Mouse (Mus musculus) kidney, embryonic 16.5 days (tissue): ENCODE measurements around the gene Sox12. TPM values are rescaled to one million over a fixed set of nuclear protein-coding genes. Genes with fewer than 3 reads are reported as not detected.
"Not testable (repeated sequence)": the region's sequence is repeated elsewhere in the genome, so short reads cannot be mapped to it uniquely, and the experiment has no call there.

ENCODE experiments used
- ATAC-seq: fragments of 200-750 bp; cut with Nextera tagmentation; 2 replicates; pipeline ENCODE4 v1.8.0; 2017; ENCODE audit warnings: moderate TSS enrichment; ENCODE audit not compliant: low FRiP score, low TSS enrichment
- H3K27ac ChIP-seq: fragments of 300-500 bp; sonication (generic); 2 replicates; pipeline ENCODE4 v1.5.1; 2014; ENCODE audit warnings: low read length
- H3K27me3 ChIP-seq: fragments of 300-500 bp; sonication (generic); 2 replicates; pipeline ENCODE4 v1.6.1; 2014; ENCODE audit warnings: low read length, control low read depth, mixed read lengths; ENCODE audit not compliant: insufficient read depth
- H3K36me3 ChIP-seq: fragments of 300-500 bp; sonication (generic); 2 replicates; pipeline ENCODE4 v1.6.1; 2014; ENCODE audit warnings: low read length, control low read depth, mixed read lengths; ENCODE audit not compliant: insufficient read depth
- H3K4me1 ChIP-seq: fragments of 300-500 bp; sonication (generic); 2 replicates; pipeline ENCODE4 v1.6.1; 2014; ENCODE audit warnings: low read length, control low read depth, mixed read lengths; ENCODE audit not compliant: insufficient read depth
- H3K4me2 ChIP-seq: fragments of 300-500 bp; sonication (generic); replicated peaks from 2 replicates; pipeline ENCODE4 v1.6.1; 2014; ENCODE audit warnings: low read depth, low read length
- H3K4me3 ChIP-seq: fragments of 300-500 bp; sonication (generic); 2 replicates; pipeline ENCODE4 v1.5.1; 2014; ENCODE audit warnings: mild to moderate bottlenecking, low read length
- H3K9ac ChIP-seq: fragments of 300-500 bp; sonication (generic); replicated peaks from 2 replicates; pipeline ENCODE4 v1.6.1; 2014; ENCODE audit warnings: low read length
- H3K9me3 ChIP-seq: fragments of 300-500 bp; sonication (generic); 2 replicates; pipeline ENCODE4 v1.6.1; 2016; ENCODE audit warnings: low read length, control low read depth
- WGBS: fragments of 180-500 bp; shearing (Covaris S2); extraction: QIAGEN DNeasy Blood & Tissue Kit; methylation state at CpG from one replicate; pipeline ENCODE4 v1.1.7; 2014; 5-methylcytosine and 5-hydroxymethylcytosine counted together
- polyA plus RNA-seq: library from polyadenylated mRNA; unstranded; fragments of >200 nt; fragmentation: Nextera tagmentation; extraction: Ambion mirVana; gene quantifications from 2 replicates; pipeline ENCODE4 v1.2.1, GENCODE M21; 2015

The Sox12 gene
- polyA plus RNA-seq, 1 experiment from 2014 or later: 8.9 TPM

DNA sequence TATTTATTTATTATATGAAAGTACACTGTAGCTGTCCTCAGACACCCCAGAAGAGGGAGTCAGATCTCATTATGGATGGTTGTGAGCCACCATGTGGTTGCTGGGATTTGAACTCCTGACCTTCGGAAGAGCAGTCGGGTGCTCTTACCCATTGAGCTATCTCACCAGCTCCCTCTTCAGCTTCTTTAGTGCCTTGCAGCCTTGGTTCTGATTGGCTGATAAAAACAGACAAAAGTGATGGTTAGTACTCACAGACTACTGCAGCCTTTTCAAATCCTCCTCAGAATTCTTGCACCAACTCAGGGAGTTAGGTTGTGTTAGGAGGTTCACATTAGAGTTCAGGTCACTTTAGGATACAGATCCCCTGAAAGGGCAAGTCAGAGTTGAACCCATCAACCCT is 30.6 kb upstream of the Sox12 start:
- H3K4me2 ChIP-seq, H3K9me3 ChIP-seq, H3K9ac ChIP-seq, H3K27ac ChIP-seq, H3K36me3 ChIP-seq, H3K27me3 ChIP-seq, H3K4me3 ChIP-seq, ATAC-seq: not testable (repeated sequence)
- H3K4me1 ChIP-seq: peaks cover 11% of the 10 kb centered on the region
- WGBS: 93% methylated on average over 2 of the region's 2 CpGs

DNA sequence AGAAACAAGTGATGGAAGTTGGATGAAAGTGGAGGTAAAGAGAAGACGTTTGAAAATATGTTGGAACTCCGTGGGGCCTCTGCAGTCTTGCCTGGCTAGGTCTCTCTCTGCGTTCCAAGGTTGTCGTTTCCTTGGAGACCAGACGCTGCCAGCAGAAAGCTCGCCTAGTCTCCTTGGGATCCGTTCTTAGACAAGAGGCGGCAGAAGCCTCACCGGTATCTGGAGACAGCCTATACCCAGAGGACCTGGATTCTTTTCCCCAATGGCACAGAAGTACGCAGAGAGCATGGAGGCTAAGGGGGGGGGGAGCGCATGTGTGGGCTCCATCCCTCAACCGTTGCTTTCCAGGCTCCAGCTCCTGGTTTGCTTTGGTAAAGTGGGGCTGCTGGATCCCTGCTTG is 29.6 kb upstream of the Sox12 start:
- no peaks in the 10 kb centered on the region; the same call in 1 of the 2 replicates for H3K27me3 ChIP-seq
- peak overlapping the region; percentile 20; the same call in 1 of the 2 replicates for H3K4me3 ChIP-seq
- no peak overlapping the region for H3K9ac ChIP-seq
- no peaks in the 10 kb centered on the region for H3K36me3 ChIP-seq
- H3K4me1 ChIP-seq: peaks cover 11% of the 10 kb centered on the region
- 10% methylated on average over 12 of the region's 12 CpGs for WGBS
- H3K27ac ChIP-seq: no peak overlapping the region
- ATAC-seq: 0 out of 2 replicates have a peak, but pooled peaks have one; percentile 23
- H3K4me2 ChIP-seq: peak overlapping the region; percentile 32
- H3K9me3 ChIP-seq: no peaks in the 10 kb centered on the region

DNA sequence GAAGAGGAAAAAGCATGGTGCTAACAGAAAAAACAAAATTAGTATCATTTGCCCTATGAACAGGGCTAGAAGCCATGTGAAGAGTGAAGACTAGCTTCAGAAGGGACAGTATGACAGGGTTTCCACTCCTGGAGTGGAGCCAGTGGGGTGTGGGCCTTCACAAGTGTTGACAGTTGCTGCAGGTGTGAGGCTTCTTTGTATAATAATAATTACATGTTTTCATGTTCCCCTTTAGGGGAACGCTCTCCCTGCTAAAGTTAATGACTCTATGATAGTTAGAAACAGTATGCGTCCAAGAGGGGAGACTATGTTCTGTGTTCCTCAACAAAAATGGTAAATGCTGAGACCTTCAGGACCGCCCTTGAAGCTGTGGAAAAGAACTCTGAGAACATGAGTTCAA is 17.9 kb upstream of the Sox12 start:
- peaks cover 9% of the 10 kb centered on the region for H3K9me3 ChIP-seq
- H3K4me3 ChIP-seq: peak overlapping the region; percentile 95; the same call in 1 of the 2 replicates
- no peak for ATAC-seq
- H3K27ac ChIP-seq: peak overlapping the region; percentile 99
- H3K4me1 ChIP-seq: peaks cover 17% of the 10 kb centered on the region
- H3K36me3 ChIP-seq: 0 out of 2 replicates have a peak, but pooled peaks cover 5% of the 10 kb centered on the region
- H3K4me2 ChIP-seq: peak overlapping the region; percentile 91
- H3K9ac ChIP-seq: no peak overlapping the region; the same call in 1 of the 2 replicates
- no peaks in the 10 kb centered on the region for H3K27me3 ChIP-seq
- 95% methylated on average over 3 of the region's 3 CpGs for WGBS

DNA sequence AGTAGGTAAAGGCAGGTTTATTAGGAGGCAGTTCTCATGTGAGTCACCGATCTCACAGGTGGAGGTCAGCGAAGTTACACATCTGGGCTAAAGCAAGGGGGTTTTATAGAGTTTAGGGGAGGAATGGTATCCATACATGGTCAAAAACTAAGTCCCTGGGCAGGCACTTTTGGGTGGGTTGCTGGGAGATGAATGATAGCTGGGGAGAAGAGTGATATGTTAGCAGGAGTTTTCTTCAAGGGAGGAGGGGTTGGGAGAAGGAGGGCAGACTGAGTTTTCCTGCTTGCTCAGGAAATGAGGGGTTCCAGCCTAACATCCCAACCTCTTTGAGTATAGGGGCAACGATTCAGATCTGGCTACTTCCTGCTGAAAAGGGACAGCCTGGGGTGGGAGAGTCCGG is 17.4 kb upstream of the Sox12 start, which contains the start of gene 6820408C15Rik:
6820408C15Rik (plus strand) TSS at position 301 of the 400 bp plus-strand sequence.
- Histone ChIP-seq H3K9me3 (peaks cover 9% of the 10 kb centered on the region), H3K27me3 (no peaks in the 10 kb centered on the region), H3K4me3 (peak within 1 kb of the TSS; percentile 95), H3K4me2 (peak within 1 kb of the TSS; percentile 91), H3K27ac (peak within 1 kb of the TSS; percentile 99), H3K36me3 (0 out of 2 replicates have a peak, but pooled peaks cover 5% of the 10 kb centered on the region), H3K4me1 (peaks cover 22% of the 10 kb centered on the region), H3K9ac (peak within 1 kb of the TSS; percentile 99)
- ATAC-seq: no peak
- WGBS: 18% methylated on average over 4 of the region's 4 CpGs

DNA sequence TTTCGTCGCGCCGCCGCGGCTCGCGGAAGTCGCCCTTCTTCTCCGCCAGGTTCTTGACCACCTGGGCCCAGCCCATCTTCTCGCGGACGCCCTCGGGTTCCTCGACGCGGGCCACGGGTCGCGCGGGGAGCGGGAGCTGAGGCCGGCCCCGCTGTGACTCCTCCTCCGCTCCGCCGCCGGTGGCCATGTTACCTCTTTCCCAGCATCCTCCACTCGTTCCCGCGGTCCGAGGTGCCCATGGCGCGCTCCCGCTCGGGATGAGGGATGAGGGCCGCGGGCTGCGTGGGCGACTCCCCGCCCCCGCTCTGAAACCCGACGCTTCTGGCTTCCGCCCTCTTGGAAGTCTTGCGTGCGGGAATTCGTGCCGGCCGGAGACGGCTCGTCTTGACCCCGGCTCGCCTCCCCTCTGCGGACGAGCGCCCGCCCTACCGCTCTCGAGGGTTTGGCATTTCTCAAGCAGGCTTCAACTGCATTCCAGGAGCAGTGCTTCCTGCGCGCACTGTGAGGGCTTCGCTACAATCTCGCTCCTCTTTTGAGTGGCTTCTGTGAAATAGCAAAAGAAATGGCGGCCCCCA is 16.8 kb upstream of the Sox12 start, which contains the start of gene Zcchc3:
Zcchc3 (minus strand) TSS at position 437 of the 575 bp plus-strand sequence.
- no peaks in the 10 kb centered on the region for H3K27me3 ChIP-seq
- peak within 1 kb of the TSS; percentile 99 for H3K9ac ChIP-seq
- WGBS: under 1% methylated on average over 65 of the region's 65 CpGs
- 0 out of 2 replicates have a peak, but pooled peaks cover 5% of the 10 kb centered on the region for H3K36me3 ChIP-seq
- H3K4me3 ChIP-seq: peak within 1 kb of the TSS; percentile 95
- peaks cover 9% of the 10 kb centered on the region for H3K9me3 ChIP-seq
- peaks cover 28% of the 10 kb centered on the region for H3K4me1 ChIP-seq
- H3K27ac ChIP-seq: peak within 1 kb of the TSS; percentile 99
- ATAC-seq: peak; percentile 81
- peak within 1 kb of the TSS; percentile 91 for H3K4me2 ChIP-seq

DNA sequence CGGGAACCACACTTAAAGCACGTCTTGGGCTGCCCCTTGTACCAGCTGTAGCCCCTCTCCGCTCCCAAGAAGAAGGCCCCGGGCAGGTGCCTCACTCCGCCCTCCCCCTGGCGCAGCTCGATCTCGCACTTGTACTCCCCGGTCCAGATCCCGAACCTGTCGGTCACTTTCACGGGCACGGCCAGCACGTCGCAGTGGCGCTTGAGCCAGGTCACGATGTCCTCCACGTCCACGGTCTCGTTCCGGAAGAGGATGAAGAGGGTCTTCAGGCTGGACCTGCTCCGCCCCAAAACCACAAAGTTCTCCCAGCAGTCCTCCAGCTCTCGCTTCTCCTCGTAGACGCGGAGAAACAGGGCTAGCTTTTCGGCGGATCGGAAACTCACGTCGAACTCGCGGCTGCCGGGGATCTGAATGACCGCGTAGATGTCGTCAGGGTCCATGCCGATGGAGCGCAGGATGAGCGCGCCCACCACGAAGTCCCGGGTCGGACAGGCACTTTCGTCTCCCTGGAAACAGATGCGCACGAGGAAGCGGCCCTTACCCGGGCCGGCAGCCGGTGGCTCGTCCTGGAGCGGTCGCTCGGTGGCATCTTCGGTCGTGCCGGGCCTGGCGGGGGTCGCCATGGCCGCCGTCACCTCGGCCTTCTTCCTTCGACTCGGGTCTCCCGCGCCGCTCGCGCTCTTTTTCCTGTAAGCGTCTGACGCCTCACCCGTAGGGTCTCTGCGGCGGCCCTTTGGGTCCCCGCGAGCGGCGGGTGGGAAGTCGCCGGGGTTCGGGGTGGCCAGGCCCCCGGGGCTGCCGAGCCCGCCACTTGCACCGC is 16.1 kb upstream of the Sox12 start:
- peaks cover 34% of the 10 kb centered on the region for H3K4me1 ChIP-seq
- WGBS: under 1% methylated on average over 85 of the region's 86 CpGs
- peak; percentile 2; the same call in 1 of the 2 replicates for ATAC-seq

DNA sequence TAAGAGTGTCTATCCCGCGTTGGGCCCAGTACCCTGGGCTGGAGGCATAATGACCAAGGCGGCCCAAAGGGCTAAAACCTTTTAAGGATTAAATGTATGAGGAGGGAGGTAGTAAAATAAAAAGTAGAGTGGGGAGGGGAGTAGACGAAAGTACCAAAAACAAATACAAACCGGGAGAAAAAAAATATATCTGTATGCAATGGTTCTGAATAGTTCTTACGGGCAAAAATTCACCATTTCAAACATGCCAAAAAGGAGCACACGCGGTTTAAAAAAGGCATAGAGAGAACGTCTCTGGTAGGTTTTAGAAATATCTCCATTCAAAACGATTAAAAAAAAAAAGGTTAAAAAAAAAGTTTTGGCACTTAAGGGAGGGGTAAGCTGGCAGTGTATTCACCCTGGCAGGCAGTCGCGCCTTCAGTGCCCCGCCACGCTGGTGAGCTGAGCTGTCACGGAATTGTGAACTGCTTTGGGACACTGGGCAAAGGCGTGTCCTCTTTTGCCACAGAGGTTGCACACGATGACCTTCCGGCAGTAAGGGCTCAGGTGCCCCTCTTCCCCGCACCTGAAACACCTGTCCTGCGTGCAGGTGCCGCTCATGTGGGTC is 15.4 kb upstream of the Sox12 start:
- no peaks in the 10 kb centered on the region for H3K27me3 ChIP-seq
- H3K4me3 ChIP-seq: peak overlapping the region; percentile 95
- peak overlapping the region; percentile 91 for H3K4me2 ChIP-seq
- peaks cover 34% of the 10 kb centered on the region for H3K4me1 ChIP-seq
- 2% methylated on average over 21 of the region's 21 CpGs for WGBS
- 0 out of 2 replicates have a peak, but pooled peaks cover 5% of the 10 kb centered on the region for H3K36me3 ChIP-seq
- H3K27ac ChIP-seq: peak overlapping the region; percentile 99
- no peak for ATAC-seq
- peaks cover 9% of the 10 kb centered on the region for H3K9me3 ChIP-seq
- peak overlapping the region; percentile 99 for H3K9ac ChIP-seq

More for the DNA sequence above, 16.1 kb upstream of the Sox12 start:
- Histone ChIP-seq H3K4me3 (peak overlapping the region; percentile 95), H3K4me2 (peak overlapping the region; percentile 91), H3K9ac (peak overlapping the region; percentile 99), H3K9me3 (peaks cover 9% of the 10 kb centered on the region), H3K27me3 (no peaks in the 10 kb centered on the region), H3K27ac (peak overlapping the region; percentile 99), H3K36me3 (0 out of 2 replicates have a peak, but pooled peaks cover 5% of the 10 kb centered on the region)

DNA sequence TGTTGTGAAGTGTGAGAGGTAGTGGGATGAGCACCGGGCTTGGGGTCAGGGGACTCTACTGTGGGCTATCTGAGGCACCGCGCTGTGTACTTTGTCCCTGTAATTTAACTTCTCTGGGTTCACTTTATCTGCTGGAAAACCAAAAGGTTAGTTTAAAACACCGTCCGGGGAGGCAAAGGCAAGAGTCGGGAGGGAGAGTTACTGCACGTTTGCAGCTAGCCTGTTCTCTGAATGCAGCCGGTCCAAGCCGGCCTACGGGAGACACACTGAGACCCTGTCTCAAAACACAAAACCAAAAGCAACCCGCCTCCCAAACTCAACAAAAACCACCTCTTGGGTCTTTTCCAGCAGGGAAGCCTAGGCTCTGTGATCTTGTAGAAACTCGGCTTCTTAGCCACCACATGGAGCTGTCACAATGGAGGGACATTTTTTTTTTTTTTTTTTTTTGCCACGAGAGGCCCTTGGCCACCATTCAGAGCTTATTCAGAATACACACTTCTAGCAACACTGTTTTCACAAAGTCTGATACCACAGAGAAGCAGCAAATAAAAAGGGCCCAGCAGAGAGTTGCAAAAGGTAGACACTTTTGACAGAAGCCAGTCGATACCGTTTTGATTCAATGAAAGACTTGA is 14.8 kb upstream of the Sox12 start:
- H3K4me2 ChIP-seq: peak overlapping the region; percentile 91

DNA sequence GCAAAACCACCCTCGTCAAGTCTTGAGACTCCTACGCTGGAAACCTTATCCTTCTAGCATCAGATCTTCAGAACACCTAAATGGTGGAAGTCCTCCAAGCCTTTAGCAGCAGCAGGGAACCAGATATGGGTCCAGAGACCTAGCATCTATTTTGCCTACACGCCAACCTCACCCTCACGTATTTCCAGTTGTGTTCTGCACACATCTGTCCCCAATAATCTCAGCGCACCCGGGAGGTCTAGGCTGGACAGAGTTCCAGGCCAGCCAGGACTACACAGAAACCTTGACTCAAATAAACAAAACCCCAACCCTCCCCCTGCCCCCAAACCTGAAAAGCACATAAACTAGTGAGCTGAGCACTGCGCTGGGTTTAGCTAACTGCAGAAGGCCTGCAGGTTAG is 13.6 kb upstream of the Sox12 start:
- peak overlapping the region; percentile 95 for H3K4me3 ChIP-seq
- 0 out of 2 replicates have a peak, but pooled peaks cover 5% of the 10 kb centered on the region for H3K36me3 ChIP-seq
- peak overlapping the region; percentile 99 for H3K27ac ChIP-seq
- H3K4me1 ChIP-seq: peaks cover 37% of the 10 kb centered on the region
- 5% methylated on average over 7 of the region's 7 CpGs for WGBS
- no peak for ATAC-seq
- H3K4me2 ChIP-seq: peak overlapping the region; percentile 91
- peaks cover 8% of the 10 kb centered on the region for H3K9me3 ChIP-seq
- no peaks in the 10 kb centered on the region for H3K27me3 ChIP-seq
- peak overlapping the region; percentile 99 for H3K9ac ChIP-seq

More for the DNA sequence above, 14.8 kb upstream of the Sox12 start:
- H3K36me3 ChIP-seq: 0 out of 2 replicates have a peak, but pooled peaks cover 5% of the 10 kb centered on the region
- peaks cover 34% of the 10 kb centered on the region for H3K4me1 ChIP-seq
- peaks cover 9% of the 10 kb centered on the region for H3K9me3 ChIP-seq
- WGBS: 4% methylated on average over 15 of the region's 15 CpGs
- H3K27me3 ChIP-seq: no peaks in the 10 kb centered on the region
- ATAC-seq: no peak
- H3K9ac ChIP-seq: peak overlapping the region; percentile 99
- H3K4me3 ChIP-seq: peak overlapping the region; percentile 95
- peak overlapping the region; percentile 99 for H3K27ac ChIP-seq
